Mouse (Mus musculus) gastrocnemius, adult 8-10 months (tissue): ENCODE results near the gene C2cd5. TPM values are rescaled to one million over a fixed set of nuclear protein-coding genes. Genes with fewer than 3 reads are reported as not detected.
"Not testable (repeated sequence)": the region's sequence is repeated elsewhere in the genome, so short reads cannot be mapped to it uniquely, and the experiment has no call there.

Experiments
- DNase-seq, 2 experiments: peaks; one replicate each; pipeline ENCODE4 v3.0.0; 2022; ENCODE audit warnings: low spot score in 2 of 2
- total RNA-seq, 4 experiments: library from RNA; stranded (reverse); gene quantifications; 2 replicates each; pipeline ENCODE4 v1.2.4; 2022

The C2cd5 gene
- total RNA-seq = 1 to 10 TPM; 5.2 to 9.0 (median 7.5) TPM

DNA sequence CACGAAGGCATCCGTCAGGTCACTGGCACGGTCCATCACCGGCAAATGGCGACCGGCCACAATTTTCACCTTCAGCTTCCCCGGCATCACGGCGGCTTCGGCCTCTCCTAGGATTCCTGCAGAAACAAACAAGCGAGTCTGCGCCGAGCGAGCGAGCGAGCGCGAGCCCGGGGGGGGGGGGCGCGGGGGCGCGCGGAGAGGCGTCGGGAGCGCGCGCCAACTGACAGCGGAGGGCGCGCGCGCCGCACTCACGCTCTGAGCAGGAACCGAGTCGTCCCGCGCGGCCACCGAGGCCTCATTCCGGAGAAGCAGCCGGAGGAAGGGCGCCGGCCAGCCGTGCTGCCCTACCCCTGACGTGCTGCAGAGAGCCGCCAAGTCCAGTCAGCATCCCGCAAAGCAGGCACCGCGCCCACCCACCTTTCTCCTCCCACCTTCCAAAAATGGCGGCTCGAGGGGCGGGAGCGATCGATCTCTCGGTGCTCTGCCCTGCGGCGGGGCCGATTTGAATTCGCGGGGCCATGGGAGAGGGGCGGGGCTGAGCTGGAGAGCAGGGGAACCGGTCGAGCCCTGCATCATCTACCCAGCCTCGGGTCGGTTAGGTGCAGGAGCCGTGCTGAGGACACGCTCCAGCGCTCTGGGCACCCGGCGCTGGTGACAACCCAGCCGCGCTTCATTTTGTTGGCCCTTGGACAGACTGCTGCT is at the start of gene C2cd5:
Gene C2cd5, minus strand, starts transcription at position 461 of the 702 bp plus-strand sequence.
- peak; percentile 94 to 96 for DNase-seq

DNA sequence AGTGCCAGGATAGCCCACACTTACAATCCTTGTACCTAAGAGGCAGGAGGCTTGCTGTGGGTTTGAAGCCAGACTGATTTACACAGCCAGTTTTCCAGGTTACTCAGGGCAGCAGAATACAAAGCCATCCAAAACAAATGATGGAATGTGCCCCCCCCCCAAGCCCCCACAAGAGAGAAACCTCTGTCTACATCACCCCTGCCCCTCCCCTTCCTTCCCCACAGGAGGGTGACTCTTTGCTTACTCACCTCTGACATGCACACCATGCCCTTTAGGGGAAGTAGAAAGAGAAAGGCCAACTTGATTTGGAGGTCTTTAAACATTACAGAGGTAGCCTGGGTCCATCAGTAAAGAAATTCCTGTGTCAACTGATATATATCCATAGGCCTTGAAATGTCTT is 48.9 kb upstream of the C2cd5 start:
- no peak for DNase-seq

DNA sequence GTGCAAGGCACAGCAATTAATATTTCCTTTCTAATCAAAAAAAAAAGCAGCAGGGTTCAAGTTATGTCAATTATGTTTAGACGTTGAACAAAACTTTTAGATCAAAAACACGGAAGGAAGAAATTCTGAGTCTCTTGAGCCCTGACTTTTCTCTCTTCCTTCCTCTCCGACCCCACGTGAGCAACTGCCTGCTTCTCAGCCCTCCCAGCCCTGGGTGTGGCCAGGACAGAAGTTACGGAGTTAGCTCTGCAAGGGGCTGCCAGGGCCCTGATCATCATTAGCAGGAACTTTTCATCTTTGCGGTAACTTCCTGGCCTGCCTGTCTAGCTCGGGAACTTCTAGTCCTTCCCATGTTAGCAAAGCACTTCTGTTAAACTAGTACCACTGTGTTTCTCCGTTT is 46.8 kb upstream of the C2cd5 start:
- DNase-seq = no peak

DNA sequence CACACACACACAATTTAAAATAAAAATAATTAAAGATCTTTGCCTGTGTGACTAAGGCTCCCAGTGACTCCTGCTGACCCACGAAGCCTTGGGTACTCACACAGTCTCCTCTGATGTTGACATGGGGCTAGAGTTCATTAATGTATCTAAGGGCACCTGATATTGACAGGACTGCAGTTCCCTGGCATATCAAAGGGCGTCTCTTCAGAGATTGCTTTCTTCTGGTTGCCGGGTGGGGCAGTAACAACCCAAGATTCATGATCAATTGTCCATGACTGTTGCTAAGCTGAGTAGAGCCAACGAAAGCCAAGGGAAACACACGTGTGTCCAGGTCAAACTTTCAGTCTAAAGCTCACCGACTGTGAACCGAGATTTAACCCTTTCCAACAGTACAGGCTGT is 45.1 kb upstream of the C2cd5 start:
- DNase-seq = no peak

DNA sequence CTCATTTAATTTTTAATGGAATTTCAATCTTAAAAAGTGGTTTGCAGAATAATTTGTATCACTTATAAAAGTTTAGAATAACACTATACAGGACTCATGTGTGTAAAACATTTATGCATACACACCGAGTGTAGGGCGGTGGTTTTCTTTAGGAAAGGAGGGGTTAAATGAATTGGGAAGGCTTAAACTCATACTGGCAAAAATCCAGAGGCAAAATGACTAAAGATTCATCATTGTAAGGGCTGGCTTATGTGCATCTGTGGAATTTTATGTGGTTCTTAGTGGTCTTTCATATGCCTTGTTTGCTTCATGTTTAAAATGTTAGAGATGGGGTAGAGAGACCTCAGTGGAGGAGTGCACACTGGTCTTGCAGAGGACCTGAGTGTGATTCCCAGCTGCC is 44.6 kb upstream of the C2cd5 start:
- DNase-seq = no peak

DNA sequence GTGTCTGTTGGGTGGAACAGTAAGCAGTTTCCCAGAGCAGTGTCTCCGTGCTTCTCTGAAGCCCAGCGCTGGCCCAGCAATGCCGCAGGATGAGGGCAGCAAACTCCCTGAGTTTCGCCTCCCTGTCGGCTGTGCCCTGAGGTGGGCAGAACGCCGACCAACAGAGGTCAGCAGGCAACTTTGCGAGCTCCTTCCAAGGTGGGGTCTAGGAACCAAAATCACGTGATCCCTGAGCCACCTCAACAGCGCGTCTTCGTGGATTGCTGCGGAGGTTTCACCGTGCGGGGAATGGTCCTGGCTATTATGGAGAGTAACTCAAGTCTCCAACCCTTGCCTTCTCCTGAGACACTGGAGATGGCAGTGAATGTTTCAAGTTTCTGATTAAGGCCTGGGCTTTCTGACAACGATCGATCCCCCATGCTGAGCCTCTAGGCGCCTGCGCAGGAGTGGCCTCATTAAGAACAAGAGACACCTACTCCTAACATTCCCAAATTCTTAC is 43.9 kb upstream of the C2cd5 start:
- no peak for DNase-seq

DNA sequence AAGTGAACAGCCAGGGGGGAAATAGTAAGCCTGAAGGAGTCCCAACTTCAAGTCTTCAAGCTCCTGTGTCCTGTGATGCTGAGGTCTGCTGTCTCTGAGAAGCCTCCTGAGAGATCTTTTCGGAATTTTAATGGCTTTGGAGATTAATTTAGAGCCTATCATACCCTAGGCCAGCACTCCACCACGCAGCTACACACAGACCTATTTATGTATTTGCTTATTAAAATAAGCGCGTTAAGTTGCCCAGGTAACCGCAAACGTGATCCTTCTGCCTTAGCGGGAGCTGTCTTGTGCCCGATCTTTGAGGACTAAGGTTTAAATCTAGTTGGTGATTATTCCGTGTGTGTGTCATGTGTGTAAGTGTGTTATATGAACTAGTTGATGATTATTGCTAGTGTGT is 43.4 kb upstream of the C2cd5 start:
- DNase-seq = no peak

DNA sequence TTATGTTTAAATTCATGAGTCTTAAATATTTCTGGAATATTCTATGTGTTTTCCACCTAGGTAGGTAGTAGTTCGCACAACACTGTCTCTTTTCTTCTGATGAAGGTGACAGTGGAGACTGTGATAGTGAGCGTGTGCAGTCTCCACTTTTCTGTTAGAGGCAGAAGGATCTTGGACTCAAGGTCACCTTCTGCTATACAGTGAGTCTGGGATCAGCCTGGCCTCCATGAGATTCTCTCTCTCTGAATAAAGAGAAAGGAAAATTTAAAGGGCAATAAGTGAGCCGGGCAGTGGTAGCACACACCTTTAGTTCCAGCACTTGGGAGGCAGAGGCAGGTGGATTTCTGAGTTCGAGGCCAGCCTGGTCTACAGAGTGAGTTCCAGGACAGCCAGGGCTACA is 42.9 kb upstream of the C2cd5 start:
- no peak for DNase-seq

DNA sequence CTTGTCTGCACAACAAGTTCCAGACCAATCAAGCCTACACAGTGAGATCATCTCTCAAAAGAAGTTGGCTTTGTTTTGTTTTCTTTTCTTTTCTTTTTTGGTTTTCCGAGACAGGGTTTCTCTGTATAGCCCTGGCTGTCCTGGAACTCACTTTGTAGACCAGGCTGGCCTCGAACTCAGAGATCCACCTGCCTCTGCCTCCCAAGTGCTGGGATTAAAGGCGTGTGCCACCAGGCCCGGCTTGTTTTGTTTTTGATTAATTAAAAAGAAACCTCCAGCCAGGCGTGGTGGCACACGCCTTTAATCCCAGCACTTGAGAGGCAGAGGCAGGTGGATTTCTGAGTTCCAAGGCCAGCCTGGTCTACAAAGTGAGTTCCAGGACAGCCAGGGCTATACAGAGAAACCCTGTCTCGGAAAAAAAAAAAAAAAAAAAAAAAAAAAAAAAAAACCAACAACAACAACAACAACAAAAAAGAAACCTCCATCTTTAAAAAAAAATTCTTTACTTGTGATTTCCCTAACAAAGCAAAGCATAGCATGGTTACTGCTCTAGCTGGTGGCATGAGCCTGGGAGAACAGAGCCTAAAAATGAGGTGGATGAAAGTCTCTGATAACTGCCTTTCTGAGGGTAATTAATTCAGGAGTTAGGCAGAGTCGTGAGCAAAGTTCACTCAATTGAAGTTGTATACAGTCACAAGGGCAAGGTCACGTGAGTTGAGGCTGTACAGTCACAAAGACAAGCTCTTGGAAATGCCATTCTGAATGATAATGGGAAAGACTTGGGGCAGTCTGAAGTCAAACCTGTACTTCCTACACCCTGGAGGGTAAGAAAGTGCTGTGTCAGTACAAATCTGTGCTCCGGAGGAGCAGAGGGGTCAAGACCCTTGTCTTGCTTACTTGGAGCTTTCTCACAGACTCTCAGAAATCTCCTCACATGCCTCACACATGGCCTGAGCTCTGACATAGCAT is 42.0 kb upstream of the C2cd5 start:
- not testable (repeated sequence) for DNase-seq

DNA sequence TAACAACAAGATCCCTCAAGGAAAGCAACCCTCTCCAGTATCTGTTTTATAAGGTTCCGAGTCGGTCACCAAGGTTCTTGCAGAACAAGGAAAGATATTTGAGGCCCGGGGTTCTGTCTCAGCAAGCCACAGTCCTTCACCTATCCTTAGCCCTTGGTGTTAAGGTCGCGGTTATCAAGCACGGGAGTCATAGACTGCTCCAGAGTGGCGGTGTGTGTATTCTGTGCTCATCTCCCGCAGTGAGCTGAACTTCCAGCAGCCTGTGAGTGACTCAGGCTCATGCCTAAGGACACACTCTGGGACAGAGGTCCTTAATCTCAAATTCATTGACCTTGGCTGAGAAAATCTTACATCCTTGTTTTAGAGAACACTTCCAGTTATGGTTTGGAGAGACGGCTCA is 40.9 kb upstream of the C2cd5 start:
- DNase-seq = no peak

DNA sequence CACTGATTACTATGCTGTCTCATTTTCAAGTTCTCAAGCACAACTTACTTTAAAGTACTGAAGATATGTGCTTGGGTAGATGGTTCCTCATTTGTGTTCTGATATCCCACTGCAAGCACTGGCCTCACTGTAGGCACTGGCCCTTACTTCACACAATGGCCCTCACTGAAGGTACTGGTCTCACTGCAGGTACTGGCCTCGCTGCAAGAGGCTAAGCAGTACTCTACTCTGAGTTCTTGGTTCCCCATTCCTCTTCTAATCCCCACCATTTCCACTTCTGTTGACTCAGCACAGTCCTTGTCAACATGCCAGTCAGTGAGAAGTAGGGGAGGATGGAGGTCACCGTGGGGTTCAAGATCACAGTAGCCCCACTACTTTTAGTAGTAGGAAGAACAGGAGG is 39.5 kb upstream of the C2cd5 start:
- no peak for DNase-seq

DNA sequence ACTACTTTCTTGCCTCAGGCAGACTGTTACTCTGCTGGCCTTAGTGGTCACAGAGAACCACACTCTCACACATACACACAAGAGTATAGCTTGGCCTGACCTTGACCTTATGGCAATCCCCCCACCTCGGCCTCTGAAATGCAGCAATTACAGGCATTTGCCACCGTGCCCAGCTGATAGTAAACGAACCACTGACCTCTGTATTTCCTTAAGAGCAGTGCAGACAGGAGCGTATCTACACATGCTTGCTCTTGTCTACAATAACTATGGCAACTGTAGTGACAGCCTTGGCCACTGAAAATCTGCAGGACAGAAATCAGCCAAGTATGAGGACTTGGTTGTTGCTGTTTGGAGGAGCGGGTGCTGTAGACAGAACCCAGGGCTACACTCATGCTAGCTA is 37.4 kb upstream of the C2cd5 start:
- no peak for DNase-seq

DNA sequence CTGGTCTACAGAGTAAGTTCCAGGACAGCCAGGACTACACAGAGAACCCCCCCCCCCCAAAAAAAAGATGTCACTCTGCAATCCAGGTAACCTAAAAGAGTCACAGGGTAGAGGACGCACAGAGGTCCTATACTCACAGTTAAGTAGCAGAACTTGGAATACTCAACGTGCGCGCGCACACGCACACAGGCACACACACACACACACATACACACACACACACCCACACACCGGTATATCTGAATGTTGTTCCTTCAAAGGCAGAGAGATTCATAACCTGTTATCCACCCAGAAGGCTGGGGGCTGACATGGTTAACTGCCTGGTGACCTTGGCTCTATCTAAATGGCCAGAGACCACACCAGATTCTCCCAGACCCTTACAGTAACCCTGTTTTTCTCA is 36.7 kb upstream of the C2cd5 start:
- DNase-seq = no peak

DNA sequence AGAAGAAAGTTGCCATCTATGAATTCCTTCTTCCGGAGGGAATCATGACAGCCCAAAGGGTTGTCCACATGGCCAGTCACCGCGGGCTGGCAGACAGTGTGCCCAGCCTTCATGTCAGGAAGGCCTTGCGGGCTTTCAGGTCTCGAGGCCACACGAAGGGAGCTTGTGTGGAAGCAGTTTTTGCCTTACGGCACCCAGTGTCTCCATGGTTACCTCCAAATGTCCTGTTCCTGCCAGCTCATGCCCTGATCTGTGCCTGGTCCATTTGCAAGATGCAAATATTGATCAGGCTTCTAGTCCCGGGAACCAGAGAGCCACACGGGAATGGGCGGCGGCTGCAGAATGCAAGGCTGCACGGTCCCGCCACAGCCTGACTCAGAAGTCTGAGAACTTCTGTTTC is 35.2 kb upstream of the C2cd5 start:
- DNase-seq = no peak

DNA sequence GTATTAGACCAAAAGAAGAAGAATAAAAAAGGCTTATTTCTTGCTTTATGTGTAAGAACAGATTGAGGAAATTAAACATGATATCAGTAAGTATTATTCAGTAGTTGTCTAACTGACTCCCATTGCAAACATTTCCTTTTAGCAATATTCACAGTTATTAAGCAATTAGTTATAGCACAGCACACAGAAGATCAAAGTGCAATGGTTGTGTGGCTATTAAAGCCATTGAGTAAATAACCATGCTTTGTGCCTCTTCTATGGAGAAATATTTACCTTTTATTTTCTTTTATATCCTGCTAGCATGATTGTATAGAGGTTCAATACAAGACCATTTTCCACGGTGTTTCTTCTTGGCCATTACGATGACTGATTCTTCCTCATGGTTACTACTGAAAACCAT is 33.2 kb upstream of the C2cd5 start:
- DNase-seq = no peak

DNA sequence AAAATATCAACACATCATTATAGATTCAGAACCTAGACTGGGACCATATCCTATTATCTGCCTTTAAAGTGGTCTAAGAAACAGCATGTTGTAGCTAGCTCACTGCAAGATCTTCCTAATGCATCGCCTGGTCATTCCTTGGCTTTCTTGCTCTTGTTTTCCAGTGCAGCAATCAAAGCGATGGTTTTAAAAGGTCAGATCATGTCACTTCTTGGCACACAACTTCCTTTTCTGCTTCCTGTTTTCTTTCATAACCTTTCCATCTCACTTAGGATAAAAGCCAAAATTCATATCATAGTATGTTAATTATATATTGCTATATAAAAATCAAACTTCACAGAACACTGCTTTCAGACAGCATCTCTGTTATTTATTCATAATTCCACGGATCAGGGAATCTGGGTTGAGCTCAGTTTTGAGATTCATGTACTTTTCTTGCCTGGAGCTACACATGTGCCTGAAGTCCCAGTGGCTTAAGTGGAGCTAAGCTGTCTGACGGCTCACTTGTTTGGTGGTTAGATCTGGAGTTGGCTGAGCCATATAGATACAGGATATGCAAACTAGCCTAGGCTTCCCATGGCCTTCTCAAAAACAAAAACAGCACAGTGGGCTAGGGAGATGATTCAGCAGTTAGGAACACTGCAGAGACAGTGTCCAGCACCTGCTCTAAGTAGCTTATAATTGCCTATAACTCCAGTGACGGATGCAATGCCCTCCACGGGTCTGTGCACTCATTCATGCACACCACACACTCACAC is 32.1 kb upstream of the C2cd5 start:
- no peak for DNase-seq

DNA sequence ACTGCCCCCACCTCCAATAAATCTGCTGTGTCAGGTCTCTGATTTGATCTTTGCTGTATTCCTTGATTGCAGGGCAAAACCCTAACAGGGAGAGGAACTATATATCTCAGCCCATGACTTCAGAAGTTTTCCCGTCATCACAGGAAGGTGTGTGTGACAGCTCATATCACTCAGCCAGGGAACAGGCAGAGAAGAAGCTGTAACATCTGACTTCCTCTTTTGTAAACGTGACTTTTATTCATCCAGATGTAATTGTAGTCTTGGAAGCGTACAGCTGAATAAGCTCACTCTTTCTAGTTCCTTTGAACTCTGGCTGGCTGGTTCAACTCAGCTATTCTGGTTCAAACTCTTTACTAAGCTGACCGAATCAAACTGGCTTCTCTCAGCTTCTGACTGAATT is 30.5 kb upstream of the C2cd5 start:
- no peak for DNase-seq

DNA sequence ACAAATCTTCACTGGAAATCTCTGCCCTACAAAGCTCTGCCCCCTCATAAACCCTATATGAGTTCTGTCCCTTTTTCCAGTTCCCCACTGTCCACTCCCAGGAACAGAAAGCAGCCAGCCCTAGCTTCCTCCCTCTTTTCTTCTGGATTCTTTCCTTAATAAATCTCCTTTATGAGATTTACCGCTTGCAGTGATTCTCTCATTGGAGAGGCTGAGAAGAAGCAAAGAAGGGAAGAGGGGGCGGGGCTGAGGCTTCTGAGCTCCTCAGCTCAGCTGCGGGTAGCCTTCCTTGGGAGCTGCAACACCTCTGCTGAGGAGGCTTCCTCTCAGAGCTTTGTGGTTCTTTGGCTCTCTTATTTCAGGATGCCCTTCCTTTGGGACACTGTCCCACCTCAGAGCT is 30.0 kb upstream of the C2cd5 start:
- no peak for DNase-seq

DNA sequence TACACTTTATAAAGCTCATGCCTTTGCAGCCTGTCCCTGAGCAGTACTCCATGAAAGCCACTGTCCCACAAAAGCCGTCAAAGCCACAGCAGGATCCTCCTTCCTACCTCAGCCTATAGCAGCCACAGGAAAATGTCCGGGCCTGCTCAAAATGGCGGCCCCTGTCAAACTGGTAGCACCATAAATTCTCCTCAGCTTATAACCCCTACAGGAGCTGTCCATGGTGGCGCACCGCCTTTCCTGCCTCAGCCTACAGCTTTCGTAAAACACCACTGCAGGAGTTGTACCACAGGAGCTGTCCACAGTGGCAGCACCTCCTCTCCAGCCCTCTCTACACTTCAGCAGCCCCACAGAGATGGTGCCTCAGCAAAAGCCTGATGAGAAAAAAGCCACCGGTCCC is 29.5 kb upstream of the C2cd5 start:
- no peak for DNase-seq

DNA sequence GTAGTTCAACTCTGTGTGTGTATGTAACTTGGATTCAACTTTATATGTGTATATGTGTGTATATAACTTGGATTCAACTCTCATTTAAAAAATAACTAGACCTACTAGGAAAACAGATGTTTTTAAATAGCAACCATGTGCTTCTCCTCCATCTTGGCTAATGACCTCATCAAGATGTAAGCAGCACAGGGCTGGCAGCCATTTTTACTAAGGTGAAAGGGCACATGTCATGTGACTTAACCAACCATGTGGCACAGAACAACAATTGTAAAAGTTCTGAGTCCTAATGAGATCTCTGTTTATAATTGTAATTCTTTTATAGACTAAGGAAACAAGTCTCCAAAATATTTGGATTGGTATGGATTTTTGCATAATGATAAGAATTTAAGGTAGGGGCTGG is 25.8 kb upstream of the C2cd5 start:
- DNase-seq = no peak

DNA sequence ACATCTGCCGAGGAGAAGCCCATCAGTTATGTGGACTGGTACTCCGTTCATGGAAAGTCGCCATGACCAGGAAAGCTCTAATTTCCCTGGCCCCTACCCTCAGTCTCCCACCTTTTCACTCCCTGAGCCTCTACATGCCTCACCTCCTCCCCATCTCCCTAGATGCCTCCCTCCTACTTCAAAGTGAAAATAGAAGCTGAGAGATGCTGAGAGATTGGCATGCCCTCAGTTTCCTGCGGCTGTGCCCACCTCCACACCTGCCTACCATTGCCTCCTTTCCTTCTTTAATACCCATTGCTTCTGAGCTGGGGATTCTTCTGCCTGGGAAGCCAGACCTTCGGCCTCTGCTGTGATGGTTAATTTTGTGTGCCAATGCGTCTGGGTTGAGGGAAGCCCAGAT is 19.4 kb upstream of the C2cd5 start:
- DNase-seq = no peak

DNA sequence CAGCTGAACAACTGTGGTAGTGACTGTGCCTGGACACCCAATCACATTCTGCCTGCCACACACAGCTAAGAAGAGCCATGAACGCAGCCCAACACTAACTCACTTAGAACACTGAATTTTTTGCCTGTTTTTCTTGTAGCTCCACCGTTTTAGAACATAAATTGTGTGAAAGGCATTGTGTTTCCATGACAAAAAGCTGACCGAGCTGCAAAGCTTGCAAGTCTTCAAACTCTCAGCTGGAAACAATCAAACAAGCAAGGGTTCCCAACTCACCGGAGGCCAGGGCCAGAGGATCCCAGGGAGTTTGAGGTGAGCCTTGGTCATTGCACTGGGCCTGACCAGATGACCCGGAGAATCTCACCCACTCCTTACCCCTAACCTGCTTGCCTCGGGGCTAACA is 16.8 kb upstream of the C2cd5 start:
- DNase-seq = no peak
